Mouse (Mus musculus) MEL (cell line): Measurements from ENCODE around the gene Mthfs. TPM values are rescaled to one million over a fixed set of nuclear protein-coding genes. Genes with fewer than 3 reads are reported as not detected.
"Not testable (repeated sequence)": the region's sequence is repeated elsewhere in the genome, so short reads cannot be mapped to it uniquely, and the experiment has no call there.

ENCODE experiments used
- DNase-seq: peaks from one replicate; pipeline ENCODE4 v3.0.0; 2011; ENCODE audit warnings: low read depth, low spot score
- H3K27ac ChIP-seq: 2 replicates; pipeline ENCODE4 v1.5.1; 2012; ENCODE audit warnings: low read depth, mild to moderate bottlenecking, control low read depth, low read length, moderate library complexity; ENCODE audit not compliant: control insufficient read depth
- H3K27me3 ChIP-seq, 2 experiments: fragments of 150-350 bp in 1 of 2; sonication (generic) in 1 of 2; 2 replicates each; pipeline ENCODE4 v1.6.1; 2012; ENCODE audit warnings: low read length in 2 of 2, mild to moderate bottlenecking in 2 of 2, improper control_type of control experiment in 1 of 2, moderate library complexity in 1 of 2; ENCODE audit not compliant: insufficient read depth in 2 of 2, control insufficient read depth in 1 of 2
- H3K36me3 ChIP-seq, 2 experiments: 2 replicates each; pipeline ENCODE4 v1.6.1; 2012 to 2014; ENCODE audit warnings: low read length in 2 of 2, improper control_type of control experiment in 1 of 2, inconsistent platforms in 1 of 2, mild to moderate bottlenecking in 1 of 2; ENCODE audit not compliant: insufficient read depth in 2 of 2, control insufficient read depth in 1 of 2
- H3K4me1 ChIP-seq, 2 experiments: fragments of 150-350 bp in 1 of 2; sonication (generic) in 1 of 2; 2 replicates each; pipeline ENCODE4 v1.6.1; 2012; ENCODE audit warnings: low read length in 2 of 2, improper control_type of control experiment in 1 of 2, mild to moderate bottlenecking in 1 of 2; ENCODE audit not compliant: insufficient read depth in 2 of 2, control insufficient read depth in 1 of 2
- H3K4me3 ChIP-seq, 2 experiments: fragments of 150-350 bp in 1 of 2; sonication (generic) in 1 of 2; 2 replicates each; pipeline ENCODE4 v1.5.1; 2012; ENCODE audit warnings: low read depth in 2 of 2, low read length in 2 of 2, mild to moderate bottlenecking in 2 of 2, moderate library complexity in 2 of 2, control low read depth in 1 of 2, improper control_type of control experiment in 1 of 2; ENCODE audit not compliant: control insufficient read depth in 1 of 2, insufficient read depth in 1 of 2
- H3K79me2 ChIP-seq: 2 replicates; pipeline ENCODE4 v1.6.1; 2012; ENCODE audit warnings: mild to moderate bottlenecking, low read length, moderate library complexity; ENCODE audit not compliant: control insufficient read depth, poor library complexity, insufficient read depth
- H3K9ac ChIP-seq: 2 replicates; pipeline ENCODE4 v1.6.1; 2012; ENCODE audit warnings: low read depth, mild to moderate bottlenecking, control low read depth, low read length, moderate library complexity; ENCODE audit not compliant: control insufficient read depth, poor library complexity, severe bottlenecking
- H3K9me3 ChIP-seq: fragments of 150-350 bp; sonication (generic); replicated peaks from 2 replicates; pipeline ENCODE4 v1.6.1; 2012; ENCODE audit warnings: mild to moderate bottlenecking, low read length, improper control_type of control experiment, moderate library complexity; ENCODE audit not compliant: insufficient read depth
- polyA plus RNA-seq, 2 experiments: library from polyadenylated mRNA; stranded (reverse) in 1 of 2; unstranded in 1 of 2; fragments of >175 nt in 1 of 2; fragments of >200 nt in 1 of 2; gene quantifications; 2 replicates each; pipeline versions ENCODE4 v1.2.1 to v1.2.4; 2012; ENCODE audit warnings: low replicate concordance in 2 of 2, low read depth in 1 of 2; ENCODE audit not compliant: insufficient read length in 2 of 2, insufficient read depth in 1 of 2, missing spikeins in 1 of 2
- total RNA-seq: library from RNA; depleted of rRNA; stranded (reverse); fragments of 300-350 nt; gene quantifications from 2 replicates; pipeline ENCODE4 v1.2.3, GENCODE M21; 2012

Mthfs gene
- total and polyA plus RNA-seq, 3 experiments: 1.2 to 10.7 TPM; not detected in 1

GRCm38 (mm10) chr9:89197509-89197908 is 13.0 kb upstream of the Mthfs start:
- H3K9ac ChIP-seq, H3K9me3 ChIP-seq, H3K27ac ChIP-seq, DNase-seq, H3K27me3 ChIP-seq, H3K4me3 ChIP-seq, H3K4me1 ChIP-seq, H3K79me2 ChIP-seq, H3K36me3 ChIP-seq: not testable (repeated sequence)

GRCm38 (mm10) chr9:89198349-89198748 is 12.1 kb upstream of the Mthfs start:
- not testable (repeated sequence) for H3K27ac ChIP-seq, H3K36me3 ChIP-seq, H3K9ac ChIP-seq, H3K27me3 ChIP-seq, H3K4me3 ChIP-seq, H3K79me2 ChIP-seq, DNase-seq, H3K9me3 ChIP-seq, H3K4me1 ChIP-seq

- not testable (repeated sequence) for DNase-seq, H3K36me3 ChIP-seq, H3K79me2 ChIP-seq, H3K27me3 ChIP-seq, H3K27ac ChIP-seq, H3K4me3 ChIP-seq, H3K9me3 ChIP-seq, H3K9ac ChIP-seq, H3K4me1 ChIP-seq
Measured at GRCm38 (mm10) chr9:89198969-89199416, 11.5 kb upstream of the Mthfs start, which contains the start of the genes Bcl2a1b and Gm29094. Gene Bcl2a1b, plus strand, starts transcription at chr9:89199209. Gene Gm29094, plus strand, starts transcription at chr9:89199379.

GRCm38 (mm10) chr9:89202256-89202655 is 8.2 kb upstream of the Mthfs start:
- not testable (repeated sequence) for H3K4me1 ChIP-seq, H3K9me3 ChIP-seq, H3K9ac ChIP-seq, H3K36me3 ChIP-seq, H3K27ac ChIP-seq, H3K79me2 ChIP-seq, H3K27me3 ChIP-seq, H3K4me3 ChIP-seq, DNase-seq

GRCm38 (mm10) chr9:89208939-89209338 is 1.5 kb upstream of the Mthfs start:
- not testable (repeated sequence) for H3K4me1 ChIP-seq, H3K4me3 ChIP-seq, H3K9ac ChIP-seq, H3K79me2 ChIP-seq, H3K27me3 ChIP-seq, H3K27ac ChIP-seq, DNase-seq, H3K36me3 ChIP-seq, H3K9me3 ChIP-seq
